11 mouse cellular contexts compared by ENCODE assay signal in the genomic region with DNA sequence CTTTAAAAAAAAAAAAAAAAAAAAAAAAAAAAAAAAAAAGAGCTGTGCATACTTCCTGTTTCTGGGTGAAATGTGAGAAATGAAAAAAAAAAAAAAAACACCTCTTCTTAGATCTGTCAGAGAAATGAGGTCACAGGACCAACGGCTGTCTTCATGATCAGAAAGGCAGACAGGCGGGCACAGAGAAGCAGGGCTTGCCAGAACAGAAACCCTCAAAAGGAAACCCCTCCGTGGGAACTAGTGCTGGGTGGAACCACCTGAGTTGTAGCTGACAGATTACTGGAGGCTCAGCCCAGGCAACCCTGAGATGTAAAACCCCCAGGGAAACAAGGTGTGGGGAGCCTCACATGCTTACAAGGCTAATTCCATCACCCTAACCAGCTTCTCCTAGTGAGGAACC.
DNase-seq lines count a peak whose midpoint lies in the region; ATAC-seq and TF ChIP-seq lines count a peak whose summit lies in the region.
"Had no signal": no experiment of that assay in that cellular context is flagged by ENCODE, and none has a peak within 500 bp of the region (broad histone marks: within the 10 kb centered on the region; RNA-seq: fewer than 3 reads in every experiment).

No protein-coding gene starts in this region.

- TF ChIP-seq EP300 in lung, postnatal 0 days (IDR thresholded peaks at IDR 0.05), result no peak

- no peak overlapping the region for H3K9ac ChIP-seq in lung, postnatal 0 days (replicated peaks; ENCODE audit: low read depth)
- H3K9ac ChIP-seq in midbrain, embryonic 14.5 days (replicated peaks; ENCODE audit: low read length), result no peak overlapping the region

- H3K4me3 ChIP-seq in lung, postnatal 0 days (ENCODE audit: low read depth, low read length), result no peak overlapping the region
- no peak overlapping the region for H3K4me3 ChIP-seq in midbrain, embryonic 14.5 days (replicated peaks; ENCODE audit: low read depth, low read length)

- DNase-seq in lung, postnatal 10 days, result peak; percentile 2
- no peak for DNase-seq in lung, postnatal 0 days (ENCODE audit: low spot score)
- peak; percentile 85 for DNase-seq in thymus, postnatal 25 days
- no peak for DNase-seq in midbrain, embryonic 14.5 days
- DNase-seq in kidney, adult 11 months, result no peak
- DNase-seq in embryo, embryonic 9.5 days (ENCODE audit: extremely low spot score), result no peak
- DNase-seq: layer of hippocampus, postnatal 36 days had no signal

- no peak for TF ChIP-seq CTCF in lung, postnatal 0 days (IDR thresholded peaks at IDR 0.05)

- 64% methylated on average over 3 of the region's 3 CpGs for WGBS in lung, postnatal 0 days
- 79% methylated on average over 3 of the region's 3 CpGs for WGBS in midbrain, embryonic 14.5 days

- no peak overlapping the region for H3K27ac ChIP-seq in lung, postnatal 0 days (ENCODE audit: low read length)
- H3K27ac ChIP-seq in midbrain, embryonic 14.5 days (replicated peaks; ENCODE audit: low read depth, low read length), result no peak overlapping the region
- H3K27ac ChIP-seq: macrophage had no signal

- H3K36me3 ChIP-seq in lung, postnatal 0 days (ENCODE audit: insufficient read depth, low read length), result no peaks in the 10 kb centered on the region
- H3K36me3 ChIP-seq in midbrain, embryonic 14.5 days (ENCODE audit: control insufficient read depth, insufficient read depth, low read length), result no peaks in the 10 kb centered on the region

- no peaks in the 10 kb centered on the region for H3K9me3 ChIP-seq in lung, postnatal 0 days (ENCODE audit: low read length)
- H3K9me3 ChIP-seq in midbrain, embryonic 14.5 days (ENCODE audit: control insufficient read depth, low read length), result no peaks in the 10 kb centered on the region

- H3K27me3 ChIP-seq in lung, postnatal 0 days (replicated peaks; ENCODE audit: insufficient read depth, low read length), result no peaks in the 10 kb centered on the region
- no peaks in the 10 kb centered on the region for H3K27me3 ChIP-seq in midbrain, embryonic 14.5 days (ENCODE audit: control insufficient read depth, insufficient read depth, low read length)

- no peak overlapping the region for H3K4me2 ChIP-seq in lung, postnatal 0 days (replicated peaks; ENCODE audit: low read depth, low read length)
- H3K4me2 ChIP-seq in midbrain, embryonic 14.5 days (ENCODE audit: low read length), result no peak overlapping the region

- no peaks in the 10 kb centered on the region for H3K4me1 ChIP-seq in lung, postnatal 0 days (ENCODE audit: insufficient read depth, low read depth, low read length)
- H3K4me1 ChIP-seq in midbrain, embryonic 14.5 days (ENCODE audit: control insufficient read depth, insufficient read depth, low read length), result no peaks in the 10 kb centered on the region

- ATAC-seq in lung, postnatal 0 days, result no peak
- peak; percentile 100 for ATAC-seq in granulocyte monocyte progenitor cell, adult 5-6 weeks (replicated peaks; ENCODE audit: poor library complexity, severe bottlenecking)
- peak; percentile 97 for ATAC-seq in neutrophil, adult 5-6 weeks (ENCODE audit: extremely low read depth, insufficient number of reproducible peaks, low FRiP score, poor library complexity, severe bottlenecking)
- no peak for ATAC-seq in midbrain, embryonic 14.5 days (ENCODE audit: low FRiP score, low TSS enrichment)
- ATAC-seq: forebrain, embryonic 16.5 days had no signal

Comparison
In these comparisons a context has a peak if more than half of its experiments do, and no peak if none do; other contexts are left out.
1. DNase-seq: peak in lung, postnatal 10 days (single experiment) and thymus, postnatal 25 days (single experiment); none in lung, postnatal 0 days (single experiment), midbrain, embryonic 14.5 days (single experiment), kidney, adult 11 months (single experiment) and embryo, embryonic 9.5 days (single experiment).
2. ATAC-seq: peak in granulocyte monocyte progenitor cell, adult 5-6 weeks (single experiment) and neutrophil, adult 5-6 weeks (single experiment); none in lung, postnatal 0 days (single experiment) and midbrain, embryonic 14.5 days (single experiment).